Mouse (Mus musculus) limb, embryonic 13.5 days (tissue): ENCODE data around the gene Pramel1. TPM values are rescaled to one million over a fixed set of nuclear protein-coding genes. Genes with fewer than 3 reads are reported as not detected.
"Not testable (repeated sequence)": the region's sequence is repeated elsewhere in the genome, so short reads cannot be mapped to it uniquely, and the experiment has no call there.

Experiments used
- ATAC-seq: fragments of 200-750 bp; cut with Nextera tagmentation; 2 replicates; pipeline ENCODE4 v1.8.0; 2017; ENCODE audit warnings: low read depth, moderate number of reproducible peaks, moderate TSS enrichment; ENCODE audit not compliant: low FRiP score
- H3K27ac ChIP-seq: fragments of 300-500 bp; sonication (generic); 2 replicates; pipeline ENCODE4 v1.5.1; 2015; ENCODE audit warnings: inconsistent platforms, mild to moderate bottlenecking, moderate library complexity
- H3K27me3 ChIP-seq: fragments of 300-500 bp; sonication (generic); 2 replicates; pipeline ENCODE4 v1.6.1; 2015; ENCODE audit warnings: mild to moderate bottlenecking, inconsistent platforms
- H3K36me3 ChIP-seq: fragments of 300-500 bp; sonication (generic); 2 replicates; pipeline ENCODE4 v1.6.1; 2015; ENCODE audit warnings: inconsistent platforms, mild to moderate bottlenecking, moderate library complexity
- H3K4me1 ChIP-seq: fragments of 300-500 bp; sonication (generic); 2 replicates; pipeline ENCODE4 v1.6.1; 2015; ENCODE audit warnings: inconsistent platforms
- H3K4me2 ChIP-seq: fragments of 300-500 bp; sonication (generic); replicated peaks from 2 replicates; pipeline ENCODE4 v1.6.1; 2015; ENCODE audit warnings: inconsistent platforms, mild to moderate bottlenecking, moderate library complexity
- H3K4me3 ChIP-seq: fragments of 300-500 bp; sonication (generic); 2 replicates; pipeline ENCODE4 v1.5.1; 2015; ENCODE audit warnings: moderate library complexity, mild to moderate bottlenecking, inconsistent platforms
- H3K9ac ChIP-seq: fragments of 300-500 bp; sonication (generic); 2 replicates; pipeline ENCODE4 v1.6.1; 2015; ENCODE audit warnings: mild to moderate bottlenecking, inconsistent platforms
- H3K9me3 ChIP-seq: fragments of 300-500 bp; sonication (generic); 2 replicates; pipeline ENCODE4 v1.6.1; 2016; ENCODE audit warnings: inconsistent platforms
- WGBS: fragments of 180-500 bp; shearing (Covaris S2); methylation state at CpG from one replicate; pipeline ENCODE4 v1.1.7; 2015; 5-methylcytosine and 5-hydroxymethylcytosine counted together
- polyA plus RNA-seq: library from polyadenylated mRNA; unstranded; fragments of >200 nt; fragmentation: Nextera tagmentation; extraction: Ambion mirVana; gene quantifications from 2 replicates; pipeline ENCODE4 v1.2.1, GENCODE M21; 2015

The Pramel1 gene
- not detected in 2 replicates for polyA plus RNA-seq

DNA sequence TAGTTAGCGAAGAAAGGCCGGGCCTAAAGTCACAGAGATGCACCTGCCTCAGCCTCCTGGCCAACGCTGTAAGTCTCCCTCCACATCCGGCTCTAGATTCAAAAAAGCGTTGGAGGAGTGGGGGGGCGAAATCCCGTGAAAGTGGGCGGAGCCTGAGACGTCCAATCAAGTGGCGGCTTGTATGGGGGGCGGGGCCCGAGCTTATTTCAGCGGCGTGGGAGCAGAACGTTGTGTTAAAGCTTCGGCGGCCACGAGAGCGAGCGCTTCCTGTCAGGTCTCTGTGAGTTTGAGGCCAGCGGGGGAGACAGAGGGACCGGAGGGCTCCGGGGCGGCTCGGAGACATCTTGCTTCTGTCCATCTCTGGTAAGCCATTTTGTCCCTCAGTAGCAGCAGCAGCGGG lies at the start of gene Pramel1:
Gene Pramel1, plus strand, starts transcription at position 248 of the 400 bp plus-strand sequence.
- Histone ChIP-seq H3K27ac (no peak within 1 kb of the TSS), H3K27me3 (no peaks in the 10 kb centered on the region), H3K4me1 (no peaks in the 10 kb centered on the region), H3K9ac (no peak within 1 kb of the TSS), H3K9me3 (peaks cover 7% of the 10 kb centered on the region), H3K4me3 (no peak within 1 kb of the TSS), H3K36me3 (no peaks in the 10 kb centered on the region), H3K4me2 (no peak within 1 kb of the TSS)
- ATAC-seq: no peak
- 78% methylated on average over 26 of the region's 26 CpGs for WGBS

DNA sequence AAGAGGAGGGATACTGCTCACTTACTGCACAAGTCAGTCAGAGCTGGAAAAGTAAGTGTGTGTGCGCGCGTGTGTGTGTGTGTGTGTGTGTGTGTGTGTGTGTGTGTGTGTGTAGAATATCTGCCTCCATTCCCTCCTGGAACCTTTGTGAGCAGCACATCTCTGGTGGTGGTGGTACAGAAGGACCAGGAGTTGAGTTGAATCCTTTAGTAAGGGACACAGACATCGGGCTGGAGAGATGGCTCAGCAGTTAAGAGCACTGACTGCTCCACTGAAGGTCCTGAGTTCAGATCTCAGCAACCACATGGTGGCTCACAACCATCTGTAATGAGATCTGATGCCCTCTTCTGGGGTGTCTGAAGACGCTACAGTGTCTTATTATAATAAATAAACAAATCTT lies 48.7 kb upstream of the Pramel1 start:
- WGBS: 91% methylated on average over 5 of the region's 5 CpGs
- not testable (repeated sequence) for H3K9me3 ChIP-seq, H3K4me2 ChIP-seq, ATAC-seq, H3K9ac ChIP-seq, H3K27ac ChIP-seq, H3K36me3 ChIP-seq, H3K4me3 ChIP-seq
- Histone ChIP-seq H3K27me3 (peaks cover 38% of the 10 kb centered on the region), H3K4me1 (peaks cover 19% of the 10 kb centered on the region)

GRCm38 (mm10) chr4:143348678-143349077 lies 45.5 kb upstream of the Pramel1 start:
- peak; percentile 68 for ATAC-seq
- Histone ChIP-seq H3K36me3 (no peaks in the 10 kb centered on the region), H3K27me3 (peaks cover 63% of the 10 kb centered on the region), H3K4me1 (peaks cover 22% of the 10 kb centered on the region), H3K27ac (no peak overlapping the region), H3K9me3 (no peaks in the 10 kb centered on the region), H3K4me2 (0 out of 2 replicates have a peak overlapping the region, but pooled peaks have one; percentile 99), H3K9ac (no peak overlapping the region), H3K4me3 (no peak overlapping the region)
- WGBS: 29% methylated on average over 5 of the region's 5 CpGs

DNA sequence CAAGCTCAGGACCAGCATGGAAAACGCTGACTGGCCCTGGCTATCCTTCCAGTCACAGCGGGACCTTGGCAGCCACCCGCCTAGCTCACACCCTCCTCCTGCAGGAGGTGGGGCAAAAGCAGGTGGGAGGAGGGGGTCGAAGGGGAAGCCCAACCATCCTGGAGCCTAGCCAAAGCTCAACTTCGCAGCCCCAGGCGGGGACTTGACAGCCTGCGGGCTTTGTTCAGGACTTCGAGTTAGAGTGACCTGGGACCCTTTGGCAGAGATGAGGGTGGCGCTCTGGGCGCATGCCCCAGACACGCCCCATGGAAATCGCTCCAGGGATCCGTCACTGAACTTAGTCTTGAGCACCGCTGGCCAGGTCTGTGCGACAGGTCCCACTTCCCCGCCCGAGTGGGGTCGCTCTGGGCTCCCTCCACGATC lies 44.7 kb upstream of the Pramel1 start, which contains the start of gene Lrrc38:
Gene Lrrc38, plus strand, starts transcription at position 274 of the 423 bp plus-strand sequence.
- Histone ChIP-seq H3K4me3 (peak within 1 kb of the TSS; percentile 56), H3K4me2 (peak within 1 kb of the TSS; percentile 99), H3K27me3 (peaks cover 63% of the 10 kb centered on the region), H3K27ac (no peak within 1 kb of the TSS), H3K9ac (peak within 1 kb of the TSS; percentile 67), H3K4me1 (peaks cover 22% of the 10 kb centered on the region), H3K36me3 (no peaks in the 10 kb centered on the region), H3K9me3 (no peaks in the 10 kb centered on the region)
- ATAC-seq: peak; percentile 44; the same call in 1 of the 2 replicates
- under 1% methylated on average over 19 of the region's 19 CpGs for WGBS

GRCm38 (mm10) chr4:143350047-143351015 lies 43.9 kb upstream of the Pramel1 start:
- Histone ChIP-seq H3K9me3 (no peaks in the 10 kb centered on the region), H3K27me3 (peaks cover 63% of the 10 kb centered on the region), H3K4me2 (peak overlapping the region; percentile 99), H3K9ac (peak overlapping the region; percentile 67), H3K4me3 (peak overlapping the region; percentile 56), H3K36me3 (no peaks in the 10 kb centered on the region), H3K27ac (no peak overlapping the region), H3K4me1 (peaks cover 22% of the 10 kb centered on the region)
- no peak for ATAC-seq
- WGBS: 2% methylated on average over 72 of the region's 72 CpGs

- Histone ChIP-seq H3K9me3 (no peaks in the 10 kb centered on the region), H3K4me2 (no peak overlapping the region), H3K27ac (no peak overlapping the region), H3K4me3 (no peak overlapping the region), H3K27me3 (peaks cover 57% of the 10 kb centered on the region), H3K4me1 (peaks cover 22% of the 10 kb centered on the region), H3K36me3 (no peaks in the 10 kb centered on the region), H3K9ac (no peak overlapping the region)
- no peak for ATAC-seq
- WGBS: 66% methylated on average over 4 of the region's 4 CpGs
These were observed 41.9 kb upstream of the Pramel1 start for GRCm38 (mm10) chr4:143352301-143352700.

DNA sequence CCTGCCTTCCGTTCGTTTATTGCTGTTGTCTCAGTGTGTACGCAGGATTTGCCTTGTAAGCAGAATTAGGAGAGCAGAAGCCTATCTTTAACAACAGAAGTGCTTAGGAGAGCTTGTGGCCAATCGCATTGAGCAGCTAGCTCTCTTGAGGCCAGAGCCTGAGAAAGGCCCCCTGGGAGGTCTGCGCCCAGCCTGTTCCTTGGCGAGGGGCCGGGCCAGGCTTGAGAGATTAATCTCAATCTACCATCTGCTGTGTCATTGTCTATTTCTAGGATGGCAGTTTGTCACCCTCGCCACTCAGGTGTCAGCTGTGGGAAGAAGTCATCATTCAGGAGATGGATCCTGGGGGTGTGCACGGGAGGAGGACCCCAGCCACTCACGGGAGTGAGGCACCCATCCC lies 32.7 kb upstream of the Pramel1 start:
- no peak for ATAC-seq
- 72% methylated on average over 10 of the region's 10 CpGs for WGBS

DNA sequence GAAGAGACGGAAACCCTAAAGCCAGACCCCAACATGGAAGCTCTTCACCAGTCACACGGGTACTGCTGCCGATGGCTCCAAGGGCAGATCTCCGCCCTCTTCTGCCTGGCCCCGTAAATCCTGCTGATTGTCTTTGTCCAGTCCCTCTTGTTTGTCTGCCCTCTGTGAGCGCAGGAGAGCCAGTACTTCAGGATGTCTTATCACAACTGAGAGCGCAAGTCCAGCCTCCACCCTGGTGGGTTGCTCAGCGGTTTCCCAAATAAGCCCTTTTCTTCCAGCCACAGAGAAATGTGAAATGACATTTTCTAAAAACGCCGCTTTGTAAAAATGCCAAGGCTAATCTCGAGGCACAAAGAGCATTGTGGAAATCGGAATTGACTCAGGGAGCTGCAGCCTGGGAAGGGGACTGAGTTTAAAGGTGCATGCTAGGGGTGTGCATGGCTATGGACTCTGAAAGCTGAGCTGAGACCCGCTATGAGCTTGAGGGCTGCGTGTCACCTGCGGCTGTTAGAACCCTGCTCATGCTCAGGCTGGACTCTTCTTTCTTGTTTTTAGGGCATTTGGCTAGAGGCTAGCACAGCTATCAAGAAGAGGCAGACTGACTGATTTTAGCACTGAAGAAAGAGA lies 27.7 kb upstream of the Pramel1 start:
- Histone ChIP-seq H3K27me3 (no peaks in the 10 kb centered on the region), H3K4me2 (no peak overlapping the region), H3K9me3 (0 out of 2 replicates have a peak, but pooled peaks cover 3% of the 10 kb centered on the region), H3K4me1 (no peaks in the 10 kb centered on the region), H3K27ac (no peak overlapping the region), H3K36me3 (no peaks in the 10 kb centered on the region), H3K9ac (no peak overlapping the region), H3K4me3 (no peak overlapping the region)
- WGBS: 65% methylated on average over 15 of the region's 15 CpGs
- no peak for ATAC-seq

More for the DNA sequence above, 32.7 kb upstream of the Pramel1 start:
- H3K9ac ChIP-seq: no peak overlapping the region
- 0 out of 2 replicates have a peak, but pooled peaks cover 3% of the 10 kb centered on the region for H3K9me3 ChIP-seq
- H3K4me1 ChIP-seq: no peaks in the 10 kb centered on the region
- H3K36me3 ChIP-seq: no peaks in the 10 kb centered on the region
- no peak overlapping the region for H3K4me2 ChIP-seq
- no peak overlapping the region for H3K27ac ChIP-seq
- no peaks in the 10 kb centered on the region for H3K27me3 ChIP-seq
- H3K4me3 ChIP-seq: no peak overlapping the region

- Histone ChIP-seq H3K9me3 (no peaks in the 10 kb centered on the region), H3K4me1 (no peaks in the 10 kb centered on the region), H3K4me3 (no peak overlapping the region), H3K9ac (no peak overlapping the region), H3K27ac (no peak overlapping the region), H3K36me3 (no peaks in the 10 kb centered on the region), H3K4me2 (no peak overlapping the region), H3K27me3 (peaks cover 18% of the 10 kb centered on the region; the same call in 1 of the 2 replicates)
- ATAC-seq: no peak
- 42% methylated on average over 7 of the region's 7 CpGs for WGBS
These were observed 14.7 kb upstream of the Pramel1 start for GRCm38 (mm10) chr4:143379480-143379879.

DNA sequence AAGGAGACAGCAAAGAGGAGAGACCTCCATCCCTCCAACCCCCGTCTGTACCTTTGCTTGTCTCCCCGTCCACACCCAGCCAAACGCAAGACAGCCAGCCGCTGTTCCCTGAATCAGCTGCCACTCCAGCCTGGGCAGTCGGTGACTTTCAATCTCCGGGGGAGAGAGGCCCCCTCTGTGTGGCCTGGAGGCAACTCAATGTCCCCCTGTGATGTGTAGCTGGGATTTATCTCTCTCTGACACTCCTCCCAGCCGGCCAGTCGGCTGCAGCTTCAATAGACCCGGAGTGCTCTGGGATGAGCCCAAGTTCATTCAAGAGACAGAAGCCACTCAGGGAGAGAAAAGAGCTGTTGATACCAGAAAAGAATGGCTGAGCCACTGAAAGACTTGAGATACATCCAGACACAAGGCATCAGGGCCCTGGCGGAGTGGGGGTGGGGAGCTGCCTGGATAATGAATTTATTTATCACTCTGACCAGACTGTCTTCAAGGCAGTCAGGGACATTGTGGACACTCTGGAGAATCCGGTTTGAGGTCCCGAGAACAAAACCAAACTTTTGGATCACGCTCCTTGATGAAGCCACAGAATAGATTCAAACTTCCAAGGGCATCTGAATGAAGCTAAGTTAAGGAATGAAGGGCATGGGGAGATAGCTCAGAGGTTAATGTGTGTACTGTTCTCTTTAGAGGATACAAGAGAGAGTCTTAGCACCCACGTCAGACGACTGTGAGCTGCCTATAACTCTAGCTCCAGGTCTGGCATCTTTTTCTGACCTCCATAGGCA lies 14.1 kb upstream of the Pramel1 start:
- H3K36me3 ChIP-seq: no peaks in the 10 kb centered on the region
- WGBS: 30% methylated on average over 15 of the region's 15 CpGs
- no peak for ATAC-seq

DNA sequence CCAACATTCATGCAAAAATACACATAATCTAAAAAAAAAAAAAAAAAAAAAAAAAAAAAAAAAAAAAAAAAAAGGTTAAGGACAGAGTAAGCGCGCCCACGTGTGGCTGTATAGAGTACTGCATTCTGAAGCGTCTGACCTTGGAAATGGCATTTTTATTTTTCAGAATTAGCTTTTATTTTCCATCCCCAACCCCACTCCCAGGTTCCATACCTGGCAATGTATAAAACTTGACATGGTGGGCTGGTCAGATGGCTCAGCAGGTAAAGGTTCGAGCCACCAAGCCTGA lies 13.6 kb upstream of the Pramel1 start:
- H3K27me3 ChIP-seq: peaks cover 18% of the 10 kb centered on the region; the same call in 1 of the 2 replicates
- H3K9me3 ChIP-seq: no peaks in the 10 kb centered on the region
- H3K27ac ChIP-seq: no peak overlapping the region
- no peak overlapping the region for H3K4me3 ChIP-seq
- no peaks in the 10 kb centered on the region for H3K36me3 ChIP-seq
- under 1% methylated on average over 5 of the region's 5 CpGs for WGBS
- H3K4me1 ChIP-seq: no peaks in the 10 kb centered on the region
- no peak for ATAC-seq
- H3K9ac ChIP-seq: no peak overlapping the region
- H3K4me2 ChIP-seq: no peak overlapping the region

More for the DNA sequence above, 14.1 kb upstream of the Pramel1 start:
- Histone ChIP-seq H3K9ac (no peak overlapping the region), H3K4me2 (no peak overlapping the region), H3K4me3 (no peak overlapping the region), H3K27me3 (peaks cover 18% of the 10 kb centered on the region; the same call in 1 of the 2 replicates), H3K27ac (no peak overlapping the region), H3K9me3 (no peaks in the 10 kb centered on the region), H3K4me1 (no peaks in the 10 kb centered on the region)
